Mouse (Mus musculus): ENCODE results near the gene Fkbp4.
"Not testable (repeated sequence)": the region's sequence is repeated elsewhere in the genome, so short reads cannot be mapped to it uniquely, and the experiment has no call there.

Fkbp4 gene

DNA sequence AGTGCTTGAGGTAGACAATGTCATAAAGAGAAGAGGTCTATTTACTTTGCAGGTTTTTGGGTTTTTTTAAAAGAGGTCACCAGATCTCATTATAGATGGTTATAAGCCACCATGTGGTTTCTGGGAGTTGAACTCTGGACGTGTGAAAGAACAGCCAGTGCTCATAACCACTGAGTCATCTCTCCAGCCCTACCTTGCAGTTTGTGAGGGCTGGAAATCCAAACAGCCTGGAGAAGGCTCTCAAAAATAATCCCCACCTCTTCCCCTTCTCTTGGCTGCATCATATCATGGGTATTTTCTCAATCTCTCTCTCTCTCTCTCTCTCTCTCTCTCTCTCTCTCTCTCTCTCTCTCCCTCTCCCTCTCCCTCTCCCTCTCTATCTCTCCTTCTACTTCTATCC lies 47.8 kb downstream of the Fkbp4 start:
- no peak for DNase-seq

DNA sequence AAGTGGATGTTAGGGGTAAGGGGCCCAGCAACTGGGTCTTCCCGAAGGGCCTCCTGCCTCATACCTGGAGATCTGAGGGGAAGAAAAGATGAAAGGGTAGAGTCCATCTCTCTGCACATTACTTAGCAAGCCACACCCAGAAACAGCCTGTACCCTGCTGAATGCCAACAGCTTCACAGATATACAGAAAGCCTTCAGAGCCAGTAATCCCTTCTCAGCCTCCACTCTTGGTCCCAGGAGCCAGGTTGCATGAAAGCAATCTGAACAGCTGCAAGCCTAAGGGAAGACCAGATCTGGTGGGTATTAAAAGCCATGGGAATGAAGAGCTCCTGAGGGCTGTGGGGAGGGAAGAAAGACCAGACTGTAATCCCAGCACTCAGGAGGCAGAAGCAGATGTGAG lies 49.3 kb downstream of the Fkbp4 start:
- DNase-seq = no peak

DNA sequence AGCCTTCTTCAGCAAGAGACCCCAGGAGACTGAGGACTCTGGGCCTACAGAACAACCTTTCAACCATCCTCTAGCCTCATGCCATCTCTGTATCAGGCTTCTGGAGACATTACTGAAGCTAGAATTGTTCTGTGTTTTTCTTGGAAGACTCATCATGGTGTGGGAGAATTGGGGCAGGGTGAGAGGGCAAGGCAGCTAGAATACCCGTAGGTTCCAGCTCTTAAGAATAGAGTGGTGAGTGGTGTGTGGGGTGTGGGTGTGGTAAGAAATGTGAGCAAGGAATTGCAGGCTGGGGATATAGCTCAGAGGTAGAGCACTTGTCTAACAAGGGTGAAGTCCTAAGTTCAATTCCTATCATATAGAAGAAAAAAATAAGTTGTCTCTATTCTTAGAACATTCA lies 53.5 kb downstream of the Fkbp4 start:
- no peak for DNase-seq

DNA sequence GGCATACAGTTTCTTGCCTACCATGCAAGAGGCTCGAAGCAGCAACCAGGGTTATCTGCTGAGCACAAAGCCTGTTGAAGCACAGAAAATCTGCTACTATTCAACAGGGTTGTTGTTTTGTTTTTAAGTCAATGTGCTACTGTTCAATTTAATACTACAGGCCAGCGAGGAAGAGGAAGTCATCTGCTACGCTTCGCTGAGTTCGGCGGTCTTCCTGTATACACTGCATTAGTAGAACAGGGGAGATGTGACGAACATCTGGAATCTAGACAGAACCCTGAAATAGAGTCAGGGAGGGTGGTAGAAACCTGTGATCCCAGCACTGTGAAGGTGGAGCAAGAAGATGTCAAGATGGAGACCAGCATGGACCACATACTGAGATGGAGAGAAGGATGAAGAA lies 54.7 kb downstream of the Fkbp4 start:
- no peak for DNase-seq

DNA sequence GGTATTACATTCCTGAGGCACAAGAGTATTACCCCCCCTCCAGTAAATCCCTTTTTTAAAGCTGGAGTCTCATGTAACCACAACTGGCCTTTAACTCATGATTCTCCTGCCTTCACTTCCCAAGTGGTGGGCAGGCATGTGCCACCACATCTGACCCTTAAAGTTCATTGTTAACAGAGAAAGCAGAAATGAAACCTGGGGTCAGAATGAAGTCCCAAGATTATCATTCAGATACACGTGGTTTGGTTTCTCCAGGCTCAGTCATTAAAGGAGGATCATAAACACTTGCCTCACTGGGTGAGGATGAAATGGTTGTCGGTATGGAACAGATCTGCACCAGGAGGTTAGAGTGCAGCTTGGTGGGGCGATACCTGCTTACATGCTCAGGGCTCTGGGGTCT lies 57.2 kb downstream of the Fkbp4 start:
- no peak for DNase-seq

DNA sequence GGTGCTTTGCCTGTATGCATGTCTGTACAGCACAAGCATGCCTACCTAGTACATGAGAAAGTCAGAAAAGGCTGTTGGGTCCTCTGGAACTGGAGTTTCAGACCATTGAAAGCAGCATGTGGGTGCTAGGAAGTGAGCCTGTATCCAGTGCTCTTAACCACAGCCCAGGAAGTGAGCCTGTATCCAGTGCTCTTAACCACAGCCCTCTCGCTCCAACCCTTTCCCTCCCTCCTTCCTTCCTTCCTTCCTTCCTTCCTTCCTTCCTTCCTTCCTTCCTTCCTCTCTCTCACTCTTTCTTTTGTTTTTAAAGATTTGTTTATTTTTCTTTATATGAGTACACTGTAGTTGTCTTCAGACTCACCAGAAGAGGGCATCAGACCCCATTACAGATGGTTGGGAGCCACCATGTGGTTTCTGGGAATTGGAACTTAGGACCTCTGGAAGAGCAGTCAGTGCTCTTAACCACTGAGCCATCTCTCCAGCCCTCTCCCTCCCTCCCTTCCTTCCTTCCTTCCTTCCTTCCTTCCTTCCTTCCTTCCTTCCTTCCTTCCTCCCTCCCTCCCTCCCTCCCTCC lies 57.8 kb downstream of the Fkbp4 start:
- DNase-seq = not testable (repeated sequence)

Measured in thymus, postnatal 14 days (tissue).